Mouse (Mus musculus) olfactory bulb, adult 2 months (tissue): ENCODE measurements at regions not wholly inside any gene's neighbourhood (a gene's known extent, or its start where the extent isn't known, plus 50 kb on each side); places are given as distances from the start of the nearest gene placed in this dataset.

Experiments used
- H3K27ac ChIP-seq: fragments of 200-500 bp; 2 replicates; pipeline ENCODE4 v1.5.1; 2012; ENCODE audit warnings: low read depth, low read length; ENCODE audit not compliant: insufficient read depth
- H3K4me1 ChIP-seq: fragments of 200-500 bp; 2 replicates; pipeline ENCODE4 v1.6.1; 2012; ENCODE audit warnings: low read length; ENCODE audit not compliant: control insufficient read depth, insufficient read depth
- H3K4me3 ChIP-seq: fragments of 200-500 bp; 2 replicates; pipeline ENCODE4 v1.5.1; 2012; ENCODE audit warnings: mild to moderate bottlenecking, low read depth, low read length, moderate library complexity; ENCODE audit not compliant: insufficient read depth
- CTCF ChIP-seq: fragments of 200-500 bp; IDR thresholded peaks from 2 replicates; pipeline ENCODE4 v1.5.1; 2012; ENCODE audit warnings: low read depth, mild to moderate bottlenecking, low read length, moderate library complexity; ENCODE audit not compliant: insufficient read depth
- POLR2A ChIP-seq: fragments of 200-500 bp; IDR thresholded peaks from 2 replicates; pipeline ENCODE4 v1.6.1; 2012; ENCODE audit warnings: mild to moderate bottlenecking, low read depth, low read length, moderate library complexity; ENCODE audit not compliant: insufficient read depth
- WGBS: fragments of 180-500 bp; shearing (Covaris S2); methylation state at CpG from one replicate; pipeline ENCODE4 v1.1.7; 2018; 5-methylcytosine and 5-hydroxymethylcytosine counted together

DNA sequence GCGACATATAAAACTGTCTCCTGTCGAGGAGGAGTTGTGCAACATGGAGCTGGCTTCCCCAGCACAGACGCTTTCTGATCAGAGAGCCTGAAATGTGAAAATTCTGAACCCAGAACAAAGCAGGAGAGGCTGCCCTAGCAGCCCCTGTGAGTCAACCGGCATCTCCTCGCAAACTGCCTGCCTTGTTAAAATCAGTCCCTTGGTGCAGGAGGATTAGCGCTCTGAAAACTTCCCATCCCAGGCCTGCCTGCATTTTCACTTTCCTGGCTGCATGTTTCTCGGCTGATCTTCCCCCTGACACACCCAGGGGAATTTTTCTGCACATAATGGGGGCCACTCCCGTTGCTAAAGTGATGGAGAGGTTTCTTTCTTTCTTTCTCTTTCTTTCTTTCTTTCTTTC lies 63.0 kb upstream of the Pitx1 start:
- H3K4me3 ChIP-seq = no peak overlapping the region
- WGBS = 35% methylated on average over 8 of the region's 8 CpGs
- no peak for TF ChIP-seq CTCF
- no peak for TF ChIP-seq POLR2A
- no peak overlapping the region for H3K27ac ChIP-seq
- peaks cover 9% of the 10 kb centered on the region for H3K4me1 ChIP-seq

- peaks cover 9% of the 10 kb centered on the region for H3K4me1 ChIP-seq
- WGBS = 63% methylated on average over 17 of the region's 17 CpGs
- H3K4me3 ChIP-seq = no peak overlapping the region
- no peak for TF ChIP-seq POLR2A
- TF ChIP-seq CTCF = no peak
- no peak overlapping the region for H3K27ac ChIP-seq
Observed at GRCm38 (mm10) chr13:55898257-55898950, 62.4 kb upstream of the Pitx1 start.

DNA sequence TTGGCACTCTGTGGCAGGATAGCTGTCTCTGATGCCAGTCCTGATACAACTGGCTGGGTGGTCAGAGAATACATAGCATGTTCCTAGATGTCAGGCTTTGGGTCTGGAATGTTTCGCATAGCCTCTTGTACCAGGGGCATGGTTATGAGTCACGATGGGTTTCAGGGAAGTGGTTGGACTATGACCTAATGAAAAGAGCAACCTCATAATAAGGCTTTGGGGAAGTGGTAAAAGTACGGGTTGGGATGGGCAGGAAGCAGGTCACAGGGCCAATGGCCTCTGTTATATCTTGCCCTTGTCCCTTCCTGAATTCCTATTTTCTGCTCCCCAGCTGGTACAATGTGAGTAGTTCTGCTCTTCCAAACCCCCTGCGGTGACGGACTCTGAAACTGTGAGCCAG lies 59.5 kb upstream of the Pitx1 start:
- no peak overlapping the region for H3K4me3 ChIP-seq
- H3K4me1 ChIP-seq = peaks cover 9% of the 10 kb centered on the region
- no peak for TF ChIP-seq CTCF
- no peak for TF ChIP-seq POLR2A
- WGBS = 92% methylated on average over 5 of the region's 5 CpGs
- no peak overlapping the region for H3K27ac ChIP-seq

GRCm38 (mm10) chr13:55893154-55894018 lies 57.4 kb upstream of the Pitx1 start:
- TF ChIP-seq CTCF = no peak
- no peak for TF ChIP-seq POLR2A
- Histone ChIP-seq H3K27ac (no peak overlapping the region), H3K4me1 (peaks cover 1% of the 10 kb centered on the region; the same call in 1 of the 2 replicates), H3K4me3 (no peak overlapping the region)
- 79% methylated on average over 25 of the region's 25 CpGs for WGBS

DNA sequence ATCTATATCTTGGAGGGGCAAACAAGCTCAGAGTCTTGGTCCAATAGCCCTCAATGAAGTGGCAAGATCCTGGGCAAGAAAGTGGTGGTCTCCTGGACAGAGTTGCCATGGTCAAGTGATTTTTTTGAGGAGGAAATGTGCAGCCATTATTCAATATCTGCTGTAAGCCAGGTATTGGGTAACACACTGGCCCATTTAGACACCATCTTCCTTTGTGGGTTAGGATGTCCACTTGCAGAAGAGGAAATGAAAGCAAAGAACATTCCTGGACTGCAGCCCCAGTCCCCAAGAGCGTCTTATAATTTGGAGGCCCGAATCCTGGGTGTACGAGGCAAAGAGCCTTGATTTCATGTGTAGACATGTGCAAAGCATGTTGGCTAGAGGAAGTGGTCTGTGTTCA lies 56.3 kb upstream of the Pitx1 start:
- Histone ChIP-seq H3K27ac (no peak overlapping the region), H3K4me1 (no peaks in the 10 kb centered on the region), H3K4me3 (no peak overlapping the region)
- TF ChIP-seq POLR2A (no peak), CTCF (no peak)
- WGBS = 95% methylated on average over 3 of the region's 3 CpGs

GRCm38 (mm10) chr13:55887099-55887736 lies 51.2 kb upstream of the Pitx1 start:
- no peak for TF ChIP-seq CTCF
- TF ChIP-seq POLR2A = no peak
- Histone ChIP-seq H3K4me1 (no peaks in the 10 kb centered on the region), H3K4me3 (no peak overlapping the region), H3K27ac (no peak overlapping the region)
- WGBS = 93% methylated on average over 13 of the region's 13 CpGs
